Mouse (Mus musculus) hindbrain, embryonic 15.5 days (tissue): ENCODE data around the gene Abcc5. TPM values are rescaled to one million over a fixed set of nuclear protein-coding genes. Genes with fewer than 3 reads are reported as not detected.
"Not testable (repeated sequence)": the region's sequence is repeated elsewhere in the genome, so short reads cannot be mapped to it uniquely, and the experiment has no call there.

Experiments
- ATAC-seq: fragments of 200-750 bp; cut with Nextera tagmentation; 2 replicates; pipeline ENCODE4 v1.8.0; 2017; ENCODE audit warnings: low read depth, moderate number of reproducible peaks, moderate TSS enrichment; ENCODE audit not compliant: low FRiP score
- H3K27ac ChIP-seq: fragments of 300-500 bp; sonication (generic); replicated peaks from 2 replicates; pipeline ENCODE4 v1.5.1; 2015; ENCODE audit warnings: mild to moderate bottlenecking, inconsistent platforms
- H3K27me3 ChIP-seq: fragments of 300-500 bp; sonication (generic); 2 replicates; pipeline ENCODE4 v1.6.1; 2015; ENCODE audit warnings: control low read depth, inconsistent platforms
- H3K36me3 ChIP-seq: fragments of 300-500 bp; sonication (generic); 2 replicates; pipeline ENCODE4 v1.6.1; 2015; ENCODE audit warnings: control low read depth, inconsistent platforms
- H3K4me1 ChIP-seq: fragments of 300-500 bp; sonication (generic); replicated peaks from 2 replicates; pipeline ENCODE4 v1.6.1; 2015; ENCODE audit warnings: control low read depth, inconsistent platforms
- H3K4me2 ChIP-seq: fragments of 300-500 bp; sonication (generic); 2 replicates; pipeline ENCODE4 v1.6.1; 2015; ENCODE audit warnings: moderate library complexity, mild to moderate bottlenecking, inconsistent platforms
- H3K4me3 ChIP-seq: fragments of 300-500 bp; sonication (generic); 2 replicates; pipeline ENCODE4 v1.5.1; 2015; ENCODE audit warnings: mild to moderate bottlenecking, inconsistent platforms
- H3K9ac ChIP-seq: fragments of 300-500 bp; sonication (generic); 2 replicates; pipeline ENCODE4 v1.6.1; 2015; ENCODE audit warnings: inconsistent platforms
- H3K9me3 ChIP-seq: fragments of 300-500 bp; sonication (generic); 2 replicates; pipeline ENCODE4 v1.6.1; 2016; ENCODE audit warnings: control low read depth, inconsistent platforms
- WGBS: fragments of 180-500 bp; shearing (Covaris S2); methylation state at CpG from one replicate; pipeline ENCODE4 v1.1.7; 2015; 5-methylcytosine and 5-hydroxymethylcytosine counted together
- polyA plus RNA-seq: library from polyadenylated mRNA; unstranded; fragments of >200 nt; fragmentation: Nextera tagmentation; extraction: Ambion mirVana; gene quantifications from 2 replicates; pipeline ENCODE4 v1.2.1, GENCODE M21; 2015

The Abcc5 gene
- 137 and 143 TPM in 2 replicates for polyA plus RNA-seq

DNA sequence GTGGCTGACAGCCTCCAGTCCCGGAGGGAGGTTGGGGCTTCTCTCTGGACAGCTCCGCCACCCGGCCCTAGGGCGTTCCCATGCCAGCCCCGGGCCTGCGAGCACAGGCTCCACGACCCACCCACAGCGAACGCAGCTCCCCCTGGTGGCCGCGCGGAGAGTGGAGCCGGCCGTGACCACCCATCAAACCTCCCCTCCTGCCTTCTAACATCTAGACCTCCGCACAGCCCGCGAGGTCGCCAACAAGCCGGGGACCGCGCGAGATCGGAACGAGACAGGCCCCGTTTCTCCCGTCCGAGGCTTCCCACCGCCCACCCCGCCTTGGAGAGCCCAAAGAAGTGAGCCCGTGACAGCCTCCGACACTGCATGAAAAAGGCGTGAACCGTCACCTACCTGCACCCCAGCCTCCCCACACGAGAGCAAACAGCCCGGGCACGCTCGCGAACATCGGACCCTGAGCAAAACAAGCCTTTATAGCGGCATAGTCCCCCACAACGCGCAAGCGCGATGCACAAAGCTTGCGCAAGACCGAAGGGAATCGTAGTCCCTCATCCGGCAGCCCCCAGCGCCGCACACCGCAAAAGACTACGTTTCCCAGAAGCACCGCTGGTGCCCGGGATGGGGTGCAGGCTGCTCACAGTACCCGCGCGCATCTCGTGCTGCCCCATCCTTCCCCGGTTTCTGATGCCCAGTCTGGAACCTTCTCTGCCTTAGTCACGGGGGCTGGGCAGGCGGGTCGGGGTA is at the start of gene Abcc5:
Gene Abcc5, minus strand, starts transcription at position 540 of the 744 bp plus-strand sequence.
- Histone ChIP-seq H3K27me3 (no peaks in the 10 kb centered on the region), H3K36me3 (peaks cover 8% of the 10 kb centered on the region), H3K4me2 (peak within 1 kb of the TSS; percentile 83), H3K9ac (peak within 1 kb of the TSS; percentile 97), H3K4me3 (peak within 1 kb of the TSS; percentile 96), H3K4me1 (peaks cover 29% of the 10 kb centered on the region), H3K9me3 (no peaks in the 10 kb centered on the region), H3K27ac (peak within 1 kb of the TSS; percentile 96)
- under 1% methylated on average over 62 of the region's 62 CpGs for WGBS
- peak; percentile 99 for ATAC-seq

DNA sequence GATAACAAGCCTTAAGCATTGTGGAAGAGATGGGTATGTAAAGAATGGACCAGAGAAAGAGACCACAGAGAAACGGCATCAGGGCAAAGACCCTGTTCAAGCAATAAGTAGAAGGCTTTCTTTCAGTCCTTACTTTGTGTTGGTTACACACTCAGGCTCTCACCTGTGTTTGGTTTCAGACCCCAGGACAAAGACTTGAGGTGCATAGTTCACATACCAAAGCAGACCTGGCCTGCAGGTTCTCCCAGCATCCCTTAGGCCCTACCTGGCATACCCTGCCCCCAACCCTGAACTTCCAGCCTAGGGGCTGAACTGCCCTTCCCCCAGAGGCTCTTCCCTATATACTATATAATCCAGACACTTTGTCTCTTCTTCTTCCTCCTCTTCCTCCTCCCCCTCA is 49.1 kb upstream of the Abcc5 start:
- Histone ChIP-seq H3K27ac (no peak overlapping the region), H3K36me3 (no peaks in the 10 kb centered on the region), H3K4me1 (no peaks in the 10 kb centered on the region), H3K4me3 (no peak overlapping the region), H3K9ac (no peak overlapping the region), H3K4me2 (no peak overlapping the region), H3K9me3 (no peaks in the 10 kb centered on the region), H3K27me3 (no peaks in the 10 kb centered on the region)
- WGBS: 88% methylated on average over 1 of the region's 1 CpGs
- ATAC-seq: no peak

GRCm38 (mm10) chr16:20474786-20475185 is 48.6 kb upstream of the Abcc5 start:
- H3K4me1 ChIP-seq: no peaks in the 10 kb centered on the region
- H3K27me3 ChIP-seq: no peaks in the 10 kb centered on the region
- no peak overlapping the region for H3K9ac ChIP-seq
- no peaks in the 10 kb centered on the region for H3K36me3 ChIP-seq
- 88% methylated on average over 6 of the region's 6 CpGs for WGBS
- H3K4me3 ChIP-seq: no peak overlapping the region
- H3K4me2 ChIP-seq: no peak overlapping the region
- H3K27ac ChIP-seq: no peak overlapping the region
- H3K9me3 ChIP-seq: no peaks in the 10 kb centered on the region
- ATAC-seq: no peak

DNA sequence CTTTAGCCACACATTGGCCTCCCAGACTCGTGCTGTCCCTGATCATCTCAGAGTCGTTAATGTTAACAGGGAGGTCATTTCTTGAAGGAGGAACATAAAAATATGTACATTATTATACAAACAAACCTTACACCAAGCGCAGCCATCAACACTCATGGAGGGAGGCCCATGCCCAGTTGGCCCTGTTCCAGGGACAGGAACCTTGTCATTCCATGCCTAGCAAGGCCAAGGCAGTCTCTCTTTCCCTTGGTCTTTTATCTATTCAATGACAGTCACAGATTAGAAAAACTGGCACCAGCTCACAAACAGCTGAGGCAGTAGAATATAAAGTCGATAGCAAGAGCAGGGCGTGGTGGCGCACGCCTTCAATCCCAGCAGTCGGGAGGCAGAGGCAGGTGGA is 48.0 kb upstream of the Abcc5 start:
- no peak overlapping the region for H3K4me2 ChIP-seq
- no peak overlapping the region for H3K9ac ChIP-seq
- 91% methylated on average over 8 of the region's 8 CpGs for WGBS
- H3K27me3 ChIP-seq: no peaks in the 10 kb centered on the region
- H3K36me3 ChIP-seq: no peaks in the 10 kb centered on the region
- no peak overlapping the region for H3K4me3 ChIP-seq
- no peaks in the 10 kb centered on the region for H3K4me1 ChIP-seq
- no peaks in the 10 kb centered on the region for H3K9me3 ChIP-seq
- no peak for ATAC-seq
- H3K27ac ChIP-seq: no peak overlapping the region

- ATAC-seq: no peak
- no peak overlapping the region for H3K4me3 ChIP-seq
- no peaks in the 10 kb centered on the region for H3K9me3 ChIP-seq
- no peaks in the 10 kb centered on the region for H3K4me1 ChIP-seq
- H3K9ac ChIP-seq: no peak overlapping the region
- H3K27me3 ChIP-seq: no peaks in the 10 kb centered on the region
- no peak overlapping the region for H3K4me2 ChIP-seq
- WGBS: 89% methylated on average over 1 of the region's 1 CpGs
- H3K36me3 ChIP-seq: no peaks in the 10 kb centered on the region
- H3K27ac ChIP-seq: no peak overlapping the region
Measured at GRCm38 (mm10) chr16:20473748-20474147, 47.6 kb upstream of the Abcc5 start.

DNA sequence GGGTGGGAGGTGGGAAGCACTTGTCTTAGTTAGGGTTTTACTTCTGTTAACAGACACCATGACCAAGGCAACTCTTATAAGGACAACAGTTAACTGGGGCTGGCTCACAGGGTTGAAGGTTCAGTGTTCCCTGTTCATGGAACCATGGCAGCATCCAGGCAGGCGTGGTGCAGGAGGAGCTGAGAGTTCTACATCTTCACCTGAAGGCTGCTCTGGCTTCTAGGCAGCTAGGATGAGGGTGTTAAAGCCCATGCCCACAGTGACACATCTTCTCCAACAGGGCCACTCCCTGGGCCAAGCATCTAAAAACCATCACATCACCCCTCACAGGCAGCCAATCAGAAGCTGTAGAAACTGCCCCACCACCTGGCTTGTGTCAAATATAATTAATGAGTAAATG is 45.5 kb upstream of the Abcc5 start:
- H3K4me2 ChIP-seq: no peak overlapping the region
- 85% methylated on average over 1 of the region's 1 CpGs for WGBS
- no peak for ATAC-seq

DNA sequence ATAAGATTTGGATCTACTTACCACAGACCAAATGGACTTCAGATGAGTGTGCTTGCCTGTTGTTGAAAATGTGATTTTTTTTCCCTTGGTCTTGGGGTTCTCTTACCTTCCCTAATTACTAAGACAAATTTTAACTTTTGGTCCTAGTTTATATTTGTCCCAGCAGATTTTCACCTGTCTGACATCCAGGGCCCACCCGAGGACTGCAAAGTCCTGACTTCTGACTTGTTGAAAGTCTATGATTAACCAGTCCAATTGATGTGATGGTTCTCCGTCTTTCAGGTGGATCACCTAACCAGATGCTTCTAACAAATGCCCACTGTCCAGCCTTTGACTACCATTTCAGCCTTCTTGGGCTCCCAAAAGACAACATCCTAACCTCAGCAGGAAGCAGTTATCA is 44.8 kb upstream of the Abcc5 start:
- H3K4me1 ChIP-seq: no peaks in the 10 kb centered on the region
- no peaks in the 10 kb centered on the region for H3K9me3 ChIP-seq
- ATAC-seq: no peak
- no peaks in the 10 kb centered on the region for H3K36me3 ChIP-seq
- no peak overlapping the region for H3K4me3 ChIP-seq
- H3K9ac ChIP-seq: no peak overlapping the region
- H3K4me2 ChIP-seq: no peak overlapping the region
- WGBS: 95% methylated on average over 2 of the region's 2 CpGs
- no peak overlapping the region for H3K27ac ChIP-seq
- no peaks in the 10 kb centered on the region for H3K27me3 ChIP-seq

More for the DNA sequence above, 45.5 kb upstream of the Abcc5 start:
- H3K27ac ChIP-seq: no peak overlapping the region
- H3K36me3 ChIP-seq: no peaks in the 10 kb centered on the region
- H3K9me3 ChIP-seq: no peaks in the 10 kb centered on the region
- H3K4me3 ChIP-seq: no peak overlapping the region
- H3K4me1 ChIP-seq: no peaks in the 10 kb centered on the region
- no peak overlapping the region for H3K9ac ChIP-seq
- H3K27me3 ChIP-seq: no peaks in the 10 kb centered on the region

- Histone ChIP-seq H3K4me2 (no peak overlapping the region), H3K4me1 (no peaks in the 10 kb centered on the region), H3K9ac (no peak overlapping the region), H3K4me3 (no peak overlapping the region), H3K27ac (no peak overlapping the region), H3K36me3 (no peaks in the 10 kb centered on the region), H3K27me3 (no peaks in the 10 kb centered on the region), H3K9me3 (no peaks in the 10 kb centered on the region)
- ATAC-seq: no peak
Measured at GRCm38 (mm10) chr16:20464725-20465124, 38.5 kb upstream of the Abcc5 start.

DNA sequence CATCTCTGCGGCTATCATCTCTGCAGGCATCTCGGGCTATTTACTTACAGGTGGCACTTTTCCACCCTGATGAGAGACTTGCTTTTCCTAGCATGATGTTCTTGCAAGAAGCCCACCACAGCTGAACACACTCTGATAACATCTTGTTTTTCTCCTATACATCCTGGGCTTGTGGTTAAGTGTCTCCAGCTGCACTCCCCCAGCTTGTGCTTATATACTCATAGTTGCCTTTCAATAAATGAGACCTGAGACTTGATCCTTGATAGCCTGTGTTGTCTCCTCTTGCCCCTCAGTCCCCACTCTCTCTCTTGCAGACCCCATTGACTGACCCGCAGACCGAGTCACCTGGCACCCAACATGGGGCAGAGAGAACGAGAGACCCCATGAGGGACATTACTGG is 32.5 kb upstream of the Abcc5 start:
- 96% methylated on average over 5 of the region's 5 CpGs for WGBS
- not testable (repeated sequence) for H3K4me2 ChIP-seq, H3K27ac ChIP-seq, H3K4me3 ChIP-seq, H3K4me1 ChIP-seq, H3K36me3 ChIP-seq, ATAC-seq, H3K9me3 ChIP-seq, H3K9ac ChIP-seq, H3K27me3 ChIP-seq

GRCm38 (mm10) chr16:20456106-20456505 is 29.9 kb upstream of the Abcc5 start:
- H3K27me3 ChIP-seq: no peaks in the 10 kb centered on the region
- H3K4me2 ChIP-seq: no peak overlapping the region
- WGBS: 14% methylated on average over 1 of the region's 1 CpGs
- H3K4me1 ChIP-seq: no peaks in the 10 kb centered on the region
- H3K9ac ChIP-seq: no peak overlapping the region
- no peak overlapping the region for H3K27ac ChIP-seq
- H3K4me3 ChIP-seq: no peak overlapping the region
- H3K9me3 ChIP-seq: no peaks in the 10 kb centered on the region
- no peak for ATAC-seq
- no peaks in the 10 kb centered on the region for H3K36me3 ChIP-seq

DNA sequence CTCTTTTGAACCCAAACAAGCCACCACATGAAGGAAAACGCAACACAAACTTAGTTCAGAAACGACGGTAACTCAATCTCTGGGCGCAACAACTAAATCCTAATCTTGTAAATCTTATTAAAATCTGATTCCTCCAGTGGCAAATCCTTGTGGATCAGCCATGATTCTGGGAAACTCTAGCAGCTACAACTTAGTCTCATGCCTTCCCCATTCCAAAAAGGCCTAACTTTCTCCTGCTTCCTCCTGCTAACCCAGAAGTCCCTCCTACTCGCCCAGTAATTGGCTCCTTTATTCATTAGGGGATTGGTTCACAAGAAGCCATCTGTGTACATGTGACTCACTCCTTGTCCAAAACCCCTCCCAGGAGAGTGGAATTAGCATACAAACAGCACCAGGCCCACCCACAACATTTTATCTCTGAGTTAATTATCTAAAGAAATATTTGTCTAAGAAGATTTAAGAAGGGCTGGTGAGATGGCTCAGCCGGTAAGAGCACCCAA is 28.0 kb upstream of the Abcc5 start:
- Histone ChIP-seq H3K4me3 (no peak overlapping the region), H3K27me3 (no peaks in the 10 kb centered on the region), H3K36me3 (no peaks in the 10 kb centered on the region), H3K9me3 (no peaks in the 10 kb centered on the region), H3K4me2 (no peak overlapping the region), H3K27ac (no peak overlapping the region), H3K4me1 (no peaks in the 10 kb centered on the region), H3K9ac (no peak overlapping the region)
- 88% methylated on average over 6 of the region's 6 CpGs for WGBS
- no peak for ATAC-seq

GRCm38 (mm10) chr16:20451774-20452173 is 25.6 kb upstream of the Abcc5 start:
- ATAC-seq: no peak
- no peak overlapping the region for H3K4me3 ChIP-seq
- 87% methylated on average over 6 of the region's 6 CpGs for WGBS

GRCm38 (mm10) chr16:20445871-20446270 is 19.7 kb upstream of the Abcc5 start:
- Histone ChIP-seq H3K4me1 (no peaks in the 10 kb centered on the region), H3K27me3 (no peaks in the 10 kb centered on the region), H3K4me3 (no peak overlapping the region), H3K4me2 (no peak overlapping the region), H3K9me3 (no peaks in the 10 kb centered on the region), H3K36me3 (no peaks in the 10 kb centered on the region), H3K27ac (no peak overlapping the region), H3K9ac (no peak overlapping the region)
- ATAC-seq: no peak
- WGBS: 76% methylated on average over 1 of the region's 1 CpGs

More at GRCm38 (mm10) chr16:20451774-20452173, 25.6 kb upstream of the Abcc5 start:
- Histone ChIP-seq H3K9me3 (no peaks in the 10 kb centered on the region), H3K36me3 (no peaks in the 10 kb centered on the region), H3K4me2 (no peak overlapping the region), H3K4me1 (no peaks in the 10 kb centered on the region), H3K27ac (no peak overlapping the region), H3K27me3 (no peaks in the 10 kb centered on the region), H3K9ac (no peak overlapping the region)
